Mouse (Mus musculus): ENCODE results near the gene Smyd1.
"Not testable (repeated sequence)": the region's sequence is repeated elsewhere in the genome, so short reads cannot be mapped to it uniquely, and the experiment has no call there.

Smyd1 gene

GRCm38 (mm10) chr6:71324816-71325215, 2.8 kb upstream of the Smyd1 start:
- DNase-seq (ENCODE audit: low spot score): no peak

DNA sequence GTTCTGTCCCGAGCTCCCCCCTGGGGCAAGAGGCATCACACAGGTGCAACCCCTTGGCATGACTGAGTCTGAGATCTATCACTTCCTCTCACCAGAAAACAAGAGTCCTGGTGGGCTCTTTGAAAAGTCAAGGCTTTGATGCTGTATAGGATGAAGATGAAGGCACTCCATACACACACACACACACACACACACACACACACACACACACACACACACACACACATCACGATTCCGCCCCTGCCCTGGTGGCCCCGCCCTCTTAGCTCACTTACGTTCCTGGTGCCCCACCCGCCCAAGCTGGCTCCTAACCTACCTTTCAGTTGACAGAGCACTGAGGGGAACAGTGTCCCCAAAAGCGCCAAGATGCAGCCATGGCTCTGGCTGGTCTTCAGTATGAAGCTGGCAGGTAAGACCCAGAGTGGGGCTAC, 473 bp upstream of the Smyd1 start, which contains the start of gene Cd8b1:
TSS of gene Cd8b1 (plus strand) at position 298 of the 431 bp plus-strand sequence.
- DNase-seq (ENCODE audit: low spot score): no peak

DNA sequence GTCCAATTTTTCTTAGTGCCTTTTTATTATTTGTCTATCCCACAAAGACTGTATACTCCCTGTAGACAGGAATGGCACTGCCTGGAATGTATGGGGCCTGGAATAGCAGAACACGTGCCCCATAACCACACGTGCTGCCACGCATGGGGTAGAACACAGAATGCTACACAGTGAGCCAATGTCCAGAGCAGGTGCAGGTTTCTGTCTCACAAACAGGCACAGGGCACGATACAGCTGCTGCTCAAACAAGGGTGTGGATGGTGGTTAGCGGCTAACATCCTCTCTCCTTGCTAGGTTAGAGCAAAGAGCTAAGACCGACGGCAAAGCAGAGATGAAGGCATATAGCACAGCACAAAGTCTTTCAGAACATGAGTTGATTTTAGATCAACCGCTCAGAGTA, 14.5 kb downstream of the Smyd1 start:
- DNase-seq (ENCODE audit: low spot score): no peak

DNA sequence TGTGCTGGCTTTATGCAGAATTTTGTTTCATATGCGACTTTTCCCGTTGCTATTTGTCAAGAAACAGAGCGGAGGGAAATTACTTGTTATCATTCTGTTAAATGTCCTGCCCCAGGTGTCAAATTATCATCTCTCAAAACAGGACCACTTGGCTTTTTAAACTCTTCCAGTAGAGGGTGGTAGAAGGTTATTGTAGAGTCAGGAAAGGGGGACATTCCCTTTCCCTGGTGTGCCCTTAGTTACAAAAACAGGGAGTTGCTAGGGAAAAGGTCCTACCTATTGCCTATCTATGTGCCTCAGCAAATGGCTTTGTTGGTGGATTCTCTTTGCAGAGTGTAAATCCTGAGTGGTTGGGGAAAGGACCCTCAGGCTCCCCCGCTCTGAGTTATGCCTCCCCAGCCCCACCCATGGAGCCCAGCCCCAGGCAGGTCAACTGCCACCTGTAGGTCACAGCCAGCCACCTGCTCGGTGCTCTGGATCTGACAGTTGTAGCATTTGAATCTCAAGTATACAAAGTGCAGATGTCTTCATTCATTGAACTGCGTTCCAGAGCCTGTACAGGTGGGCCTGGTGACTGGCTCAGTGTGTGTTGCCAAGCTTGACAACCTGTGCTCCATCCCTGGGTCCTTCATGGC, 19.8 kb downstream of the Smyd1 start:
- DNase-seq (ENCODE audit: low spot score): peak; percentile 14

DNA sequence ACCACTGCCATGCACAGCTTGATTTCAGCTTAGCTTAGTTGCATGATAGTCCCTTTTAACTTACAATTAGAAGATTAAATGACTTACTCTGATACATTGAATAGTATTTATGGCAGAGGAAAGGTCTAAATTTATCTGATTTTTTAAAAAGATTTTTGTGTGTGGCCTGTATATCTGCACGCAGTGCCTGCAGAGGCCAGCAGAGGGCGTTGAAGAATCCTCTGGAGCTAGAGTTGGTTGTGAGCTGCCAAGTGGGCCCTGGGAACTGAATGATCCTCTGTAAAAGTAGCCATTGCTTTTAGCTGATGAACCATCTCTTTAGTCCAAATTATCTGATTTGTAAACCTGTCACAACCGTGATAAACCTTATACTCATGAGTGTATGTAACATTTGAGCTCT, 23.3 kb downstream of the Smyd1 start:
- DNase-seq (ENCODE audit: low spot score): peak; percentile 60

GRCm38 (mm10) chr6:71298051-71298450, 24.0 kb downstream of the Smyd1 start:
- DNase-seq (ENCODE audit: low spot score): no peak

GRCm38 (mm10) chr6:71295303-71295702, 26.7 kb downstream of the Smyd1 start:
- no peak for DNase-seq (ENCODE audit: low spot score)

DNA sequence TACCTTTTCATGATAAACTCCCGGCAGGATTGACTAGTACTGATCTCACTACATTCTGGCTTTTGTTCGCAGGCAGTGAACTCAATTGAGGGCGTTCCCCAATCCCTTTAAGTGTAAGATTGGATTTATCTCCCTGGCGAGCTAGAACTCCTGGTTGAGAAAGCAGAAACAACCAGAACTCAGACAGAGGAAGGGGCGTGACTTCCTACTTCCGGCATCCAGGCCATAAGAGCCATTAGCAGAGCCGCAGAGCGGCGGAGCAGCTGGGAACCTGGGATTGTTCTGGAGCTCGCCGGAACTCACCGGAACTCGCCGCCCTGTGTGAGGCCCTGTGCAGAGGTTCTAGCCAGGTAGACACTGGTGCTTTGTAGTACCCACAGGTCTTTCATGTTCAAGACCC, 28.5 kb downstream of the Smyd1 start:
- no peak for DNase-seq (ENCODE audit: low spot score)

DNA sequence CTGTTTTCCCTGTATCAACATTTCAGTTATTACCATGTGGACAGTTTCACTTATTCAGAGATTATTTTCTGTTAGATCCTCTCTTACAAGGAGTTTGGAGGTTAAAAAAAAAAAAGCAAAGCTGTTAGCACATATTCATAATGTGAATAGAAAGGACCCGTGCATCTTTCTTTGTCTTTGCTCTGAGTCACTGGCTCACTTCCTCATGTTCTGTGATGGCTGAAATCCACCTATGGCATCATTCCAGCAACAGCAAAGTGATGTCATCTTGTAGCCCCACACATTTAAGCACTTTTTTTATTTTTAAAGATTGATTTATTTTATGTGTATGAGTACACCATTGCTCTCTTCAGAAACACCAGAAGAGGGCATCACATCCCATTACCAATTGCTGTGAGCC, 42.6 kb downstream of the Smyd1 start:
- no peak for DNase-seq (ENCODE audit: low spot score)

DNA sequence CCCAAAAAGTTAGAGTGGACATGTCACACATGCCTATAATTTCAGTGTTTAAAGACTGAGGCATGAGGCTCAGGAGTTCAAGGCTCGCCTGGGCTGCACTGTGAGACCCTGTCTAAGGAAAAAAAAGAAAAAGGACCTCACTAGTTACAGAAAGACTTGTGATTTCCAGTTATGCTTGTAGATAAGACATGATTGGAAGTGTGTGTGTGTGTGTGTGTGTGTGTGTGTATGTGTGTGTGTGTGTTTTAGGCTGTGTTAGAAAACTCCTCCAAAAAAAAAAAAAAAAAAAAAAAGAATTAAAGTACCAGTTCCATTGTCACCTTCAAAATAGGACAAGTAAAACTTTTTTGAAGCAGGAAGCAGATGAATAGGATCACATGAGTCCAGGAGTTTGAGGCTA, 47.4 kb downstream of the Smyd1 start:
- DNase-seq (ENCODE audit: low spot score): no peak

DNA sequence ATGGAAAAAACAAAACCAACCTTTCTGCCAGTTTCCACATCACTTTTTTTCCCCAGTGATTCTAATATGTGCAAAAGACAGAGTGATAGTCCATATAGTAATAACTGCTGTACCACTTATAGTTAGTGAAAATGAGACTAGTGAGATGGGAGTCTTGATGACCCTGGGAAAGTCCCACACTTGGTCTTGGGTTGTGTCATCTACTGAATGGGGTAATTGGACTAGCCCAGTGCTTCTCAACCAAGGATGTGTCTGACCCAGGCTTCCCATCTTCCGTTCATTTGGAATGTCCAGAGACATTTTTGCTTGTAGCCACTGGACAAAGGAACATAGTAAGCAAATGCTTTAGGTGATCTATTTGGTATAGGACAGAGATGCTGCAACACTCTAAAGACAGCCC, 48.3 kb downstream of the Smyd1 start:
- DNase-seq (ENCODE audit: low spot score): no peak

- peak; percentile 41 for DNase-seq (ENCODE audit: low spot score)
Observed at GRCm38 (mm10) chr6:71272316-71272741, 49.7 kb downstream of the Smyd1 start.

- peak; percentile 99 for DNase-seq (ENCODE audit: low spot score)
Observed at GRCm38 (mm10) chr6:71271389-71272315, 50.4 kb downstream of the Smyd1 start, which contains the start of gene Krcc1. Gene Krcc1, plus strand, starts transcription at chr6:71271677.

- no peak for DNase-seq (ENCODE audit: low spot score)
Observed at GRCm38 (mm10) chr6:71271057-71271388, 51.0 kb downstream of the Smyd1 start.

GRCm38 (mm10) chr6:71270301-71271056, 51.6 kb downstream of the Smyd1 start:
- peak; percentile 60 for DNase-seq (ENCODE audit: low spot score)

GRCm38 (mm10) chr6:71269686-71270050, 52.4 kb downstream of the Smyd1 start:
- DNase-seq (ENCODE audit: low spot score): not testable (repeated sequence)

GRCm38 (mm10) chr6:71268929-71269685, 52.9 kb downstream of the Smyd1 start:
- peak; percentile 52 for DNase-seq (ENCODE audit: low spot score)

DNA sequence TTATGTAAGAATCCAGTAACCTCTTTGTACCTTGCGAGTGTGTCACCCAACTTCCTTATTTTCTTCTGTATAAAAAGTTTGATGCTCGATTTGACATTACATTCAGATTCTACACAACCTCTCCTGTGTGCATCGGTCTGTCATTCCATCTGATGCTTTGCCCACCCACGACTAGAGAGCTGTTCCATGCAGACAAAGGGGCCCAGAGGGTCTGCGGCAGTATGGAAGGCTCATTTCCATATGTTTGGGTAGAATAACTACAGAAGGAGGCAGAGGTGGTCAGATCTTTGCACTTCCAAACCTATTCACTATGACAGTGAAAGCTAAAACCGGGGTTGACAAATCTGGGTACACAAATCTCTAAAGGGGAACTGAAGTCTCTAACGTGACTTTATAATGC, 54.4 kb downstream of the Smyd1 start:
- not testable (repeated sequence) for DNase-seq (ENCODE audit: low spot score)

GRCm38 (mm10) chr6:71262142-71262833, 59.7 kb downstream of the Smyd1 start:
- DNase-seq (ENCODE audit: low spot score): no peak

GRCm38 (mm10) chr6:71261060-71261459, 61.0 kb downstream of the Smyd1 start:
- no peak for DNase-seq (ENCODE audit: low spot score)

- DNase-seq (ENCODE audit: low spot score): no peak
Observed at GRCm38 (mm10) chr6:71260051-71260640, 61.9 kb downstream of the Smyd1 start.

All from retina, embryonic 14.5 days (tissue).